Mouse (Mus musculus): Measurements from ENCODE around the gene Mymk.

DNA sequence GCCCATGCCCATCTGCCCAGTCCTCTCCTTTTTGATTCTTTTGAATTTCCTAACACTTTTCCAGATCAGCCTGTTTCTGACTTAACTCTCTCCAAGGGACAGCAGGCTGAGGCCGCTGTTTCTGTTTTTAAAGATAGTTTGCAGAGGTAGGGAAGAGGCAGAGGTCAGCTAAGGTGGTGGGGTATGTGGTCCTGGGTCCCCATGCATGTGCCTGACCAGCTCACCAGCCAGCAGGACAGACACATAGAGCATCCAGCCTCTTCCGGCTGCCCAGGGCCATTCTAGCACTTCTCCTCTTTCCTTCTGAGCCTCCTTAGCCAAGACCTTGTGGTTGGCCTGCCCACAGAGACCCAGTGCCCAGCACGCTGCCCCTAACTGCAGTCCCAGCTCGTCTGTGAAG, 13.7 kb downstream of the Mymk start:
- no peak for TF ChIP-seq CTCF (IDR thresholded peaks at IDR 0.05; ENCODE audit: borderline replicate concordance, control insufficient read depth, extremely low read depth, insufficient read depth, low read length, poor library complexity)
- no peak for TF ChIP-seq POLR2A (IDR thresholded peaks at IDR 0.05; ENCODE audit: control insufficient read depth, extremely low read depth, insufficient read depth, low read length, poor library complexity)
